Mouse (Mus musculus): ENCODE results near the gene Elovl6.

Elovl6 gene

DNA sequence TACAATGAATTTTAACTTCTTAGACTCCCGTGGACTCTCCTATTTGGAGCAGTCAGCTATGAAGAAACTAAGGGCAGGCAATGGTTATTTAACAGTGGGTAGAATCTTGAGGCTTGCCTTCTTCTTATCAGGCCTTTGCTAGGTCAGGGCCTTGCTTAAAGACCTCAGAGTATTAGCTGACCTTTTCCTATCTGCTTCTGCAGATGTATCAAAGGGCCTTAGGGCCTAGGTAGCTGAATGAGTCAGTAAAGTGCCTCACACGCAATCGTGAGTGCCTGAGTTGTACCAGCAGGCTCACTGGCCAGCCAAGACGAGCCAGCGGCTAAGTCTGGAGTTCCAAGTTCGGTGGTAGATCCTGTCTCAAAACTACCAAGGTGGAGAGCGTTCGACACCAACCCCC is 33.3 kb downstream of the Elovl6 start:
- no peak for DNase-seq (ENCODE audit: low read depth, low spot score)

DNA sequence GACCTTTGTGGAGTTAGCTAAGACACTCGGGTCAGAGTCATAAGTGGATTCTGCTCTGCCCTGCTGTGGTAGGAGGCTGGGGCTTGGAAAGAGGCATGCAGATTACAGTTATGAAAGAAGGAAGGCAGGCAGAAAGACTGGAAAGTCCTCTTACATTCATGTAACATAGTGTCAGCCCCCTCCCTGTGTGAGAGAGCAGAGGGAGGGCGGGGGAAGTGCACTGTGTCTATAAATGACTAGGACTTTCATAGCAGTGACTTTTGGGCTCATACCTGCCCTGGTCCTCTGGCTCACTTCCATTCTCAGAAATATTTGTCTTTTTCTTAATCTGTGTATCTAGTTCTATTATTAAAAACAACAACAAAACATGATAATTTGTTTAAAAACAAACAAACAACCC is 33.9 kb downstream of the Elovl6 start:
- DNase-seq (ENCODE audit: low read depth, low spot score): no peak

DNA sequence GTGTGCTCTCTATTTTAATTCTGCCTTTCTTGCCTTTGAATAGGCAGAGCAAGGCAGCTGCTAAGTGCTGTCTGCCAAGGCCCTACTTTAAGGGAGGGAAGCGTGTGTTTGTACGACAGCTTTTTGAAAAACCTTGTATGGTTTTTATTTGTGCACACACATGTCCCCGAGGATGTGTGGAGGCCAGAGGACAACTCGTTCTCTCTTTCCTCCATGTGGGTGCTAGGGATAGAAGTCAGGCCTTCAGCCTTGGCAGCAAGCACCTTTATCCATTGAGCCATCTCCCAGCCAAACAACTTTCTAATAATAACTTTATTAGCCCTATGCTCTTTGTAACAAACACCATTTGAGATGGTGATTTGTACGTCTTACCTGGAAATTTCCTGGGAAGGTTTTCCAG is 34.7 kb downstream of the Elovl6 start:
- DNase-seq (ENCODE audit: low read depth, low spot score): no peak

DNA sequence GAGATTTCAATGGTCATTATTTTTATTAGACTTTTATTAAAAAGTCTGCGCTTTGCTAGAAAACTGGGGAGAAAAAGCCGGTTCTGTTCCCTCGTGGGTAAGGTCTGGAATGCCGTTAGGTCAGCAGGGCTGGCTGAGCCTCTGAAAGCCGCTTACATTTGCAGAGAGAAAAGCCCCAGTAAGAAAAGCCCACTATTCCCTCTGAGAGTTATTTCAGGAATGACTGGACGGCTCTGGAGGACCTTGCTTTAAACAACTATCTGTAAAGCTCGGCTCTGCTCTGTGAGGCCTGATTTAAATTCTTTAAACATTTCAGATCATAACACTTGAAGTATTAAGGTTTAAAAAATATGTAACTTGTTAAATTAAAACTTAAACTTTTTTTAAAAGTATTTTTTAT is 36.4 kb downstream of the Elovl6 start:
- DNase-seq (ENCODE audit: low read depth, low spot score): no peak

DNA sequence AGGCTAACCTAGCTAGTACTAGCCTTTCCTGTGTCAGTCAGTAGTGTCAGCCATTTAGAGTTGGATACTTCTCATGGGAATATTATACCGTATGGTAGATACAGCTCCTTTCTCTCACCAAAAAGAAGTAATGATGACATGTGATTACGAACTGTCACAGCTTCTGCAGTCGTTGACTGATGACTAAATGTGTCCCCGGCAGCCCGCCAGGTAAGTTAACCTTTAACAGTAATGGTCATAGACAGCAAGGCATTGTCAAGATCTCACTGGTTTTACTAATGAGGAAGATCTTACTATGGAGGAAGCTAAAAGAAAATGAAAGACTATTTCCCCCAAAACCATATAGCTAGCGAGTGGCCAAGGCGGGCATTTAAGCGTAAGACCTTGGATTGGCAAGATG is 38.8 kb downstream of the Elovl6 start:
- no peak for DNase-seq (ENCODE audit: low read depth, low spot score)

- DNase-seq (ENCODE audit: low read depth, low spot score): no peak
Observed at GRCm38 (mm10) chr3:129571642-129572041, 39.5 kb downstream of the Elovl6 start.

- DNase-seq (ENCODE audit: low read depth, low spot score): no peak
Observed at GRCm38 (mm10) chr3:129572959-129573358, 40.8 kb downstream of the Elovl6 start.

DNA sequence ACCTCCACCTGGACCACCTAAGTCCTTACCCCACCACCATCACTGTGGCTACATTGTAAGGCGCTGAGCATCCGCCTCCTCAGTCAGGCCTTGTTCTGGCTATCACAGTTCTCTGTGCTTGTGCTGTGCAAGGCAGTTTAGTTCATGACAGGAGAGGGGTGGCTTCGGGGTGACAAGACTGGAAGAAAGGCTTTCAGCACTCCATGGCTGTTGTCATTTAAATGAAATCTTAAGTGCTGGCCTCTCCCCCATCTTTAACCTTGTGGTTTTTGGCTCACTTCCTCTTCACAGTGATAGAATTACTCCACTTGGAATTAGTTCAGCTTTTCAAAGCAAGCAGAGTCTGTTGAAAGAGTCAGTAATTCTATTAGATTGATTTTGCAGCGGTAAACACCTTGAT is 41.5 kb downstream of the Elovl6 start:
- no peak for DNase-seq (ENCODE audit: low read depth, low spot score)

DNA sequence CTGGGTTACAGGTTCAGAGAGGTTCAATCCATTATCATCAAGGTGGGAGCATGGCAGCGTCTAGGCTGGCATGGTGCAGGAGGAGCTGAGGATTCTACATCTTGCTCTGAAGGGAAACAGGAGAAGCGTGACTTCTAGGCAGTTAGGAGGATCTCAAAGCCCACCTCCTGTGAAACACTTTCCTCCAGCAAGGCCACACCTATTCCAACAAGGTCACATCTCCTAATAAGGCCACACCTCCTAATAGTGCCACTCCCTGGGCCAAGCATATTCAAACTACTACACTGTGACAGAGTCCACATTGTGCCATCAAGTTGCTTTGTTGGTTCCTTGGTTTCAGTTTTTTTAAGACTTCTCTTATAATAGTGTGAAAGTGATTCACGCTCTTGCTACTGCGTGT is 42.9 kb downstream of the Elovl6 start:
- no peak for DNase-seq (ENCODE audit: low read depth, low spot score)

DNA sequence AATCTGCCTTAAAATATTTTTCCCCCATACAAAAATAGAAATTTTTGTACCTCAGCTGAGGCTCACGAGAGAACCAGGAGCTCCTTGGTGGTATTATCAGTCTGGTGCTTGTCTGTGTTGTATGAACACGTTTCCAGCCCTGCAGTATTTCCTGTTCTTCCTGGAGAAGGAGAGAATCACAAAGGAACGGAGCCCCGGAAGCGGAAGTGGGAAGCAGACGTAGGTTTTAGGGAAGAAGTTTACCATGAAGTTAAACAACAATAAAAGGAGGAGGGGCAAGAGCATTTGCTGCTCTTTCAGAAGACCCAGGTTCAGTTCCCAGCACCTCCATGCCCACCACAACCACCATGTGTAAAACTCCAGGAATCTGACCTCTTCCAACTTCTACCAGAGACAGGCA is 44.4 kb downstream of the Elovl6 start:
- DNase-seq (ENCODE audit: low read depth, low spot score): no peak

DNA sequence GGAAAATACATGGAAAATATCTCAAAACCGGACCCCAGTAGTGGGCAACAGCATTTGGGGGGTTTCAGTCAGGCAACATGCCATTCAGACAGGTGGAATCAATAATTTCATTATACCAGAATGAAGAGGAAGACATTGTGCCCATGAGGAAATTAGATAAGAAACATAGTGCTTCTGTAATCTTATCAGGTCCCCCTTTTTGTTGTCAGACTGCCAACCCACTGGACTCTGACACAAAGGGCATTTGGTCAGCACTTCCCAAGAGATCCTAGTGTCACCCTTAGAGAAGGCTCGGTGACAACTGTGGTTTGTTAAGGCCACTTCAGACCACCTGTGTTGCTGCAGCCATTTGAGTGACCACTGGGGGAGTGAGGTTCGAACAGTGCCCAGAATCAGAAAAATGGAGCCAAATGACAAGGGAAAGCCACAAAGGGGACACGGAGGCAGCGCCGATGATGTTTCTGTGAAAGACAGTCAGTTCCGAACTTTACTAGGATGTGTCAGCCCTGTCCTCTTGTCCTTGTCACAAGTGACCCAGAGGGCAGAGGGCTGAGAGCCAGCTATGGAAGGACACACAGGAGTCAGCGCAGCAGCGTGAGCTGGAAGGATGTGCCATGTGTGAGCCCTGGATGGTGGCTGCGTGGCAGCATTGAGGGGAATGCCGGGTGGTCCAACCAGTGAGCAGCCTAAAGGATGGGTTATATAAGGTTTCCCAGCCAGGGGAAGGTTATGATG is 46.8 kb downstream of the Elovl6 start:
- DNase-seq (ENCODE audit: low read depth, low spot score): no peak

DNA sequence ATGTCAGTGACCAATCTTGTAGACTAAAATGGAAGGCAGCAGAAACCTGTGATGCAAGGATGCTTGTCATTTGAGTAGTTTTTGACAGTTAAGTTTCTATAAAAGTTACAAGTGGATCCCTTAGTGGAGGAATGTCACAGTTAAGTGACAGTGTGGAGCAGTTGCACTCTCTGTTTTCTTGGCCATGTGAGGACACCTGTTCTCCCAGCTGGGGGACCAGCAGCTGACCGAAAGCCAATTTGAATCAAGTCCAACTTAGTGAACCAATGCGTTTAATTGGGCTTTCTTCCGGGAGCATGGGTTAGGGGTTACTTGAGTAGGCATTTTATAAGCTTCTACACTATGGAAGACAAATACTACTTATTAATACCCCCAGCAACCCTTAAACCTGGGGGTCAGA is 48.9 kb downstream of the Elovl6 start:
- peak; percentile 51 for DNase-seq (ENCODE audit: low read depth, low spot score)

DNA sequence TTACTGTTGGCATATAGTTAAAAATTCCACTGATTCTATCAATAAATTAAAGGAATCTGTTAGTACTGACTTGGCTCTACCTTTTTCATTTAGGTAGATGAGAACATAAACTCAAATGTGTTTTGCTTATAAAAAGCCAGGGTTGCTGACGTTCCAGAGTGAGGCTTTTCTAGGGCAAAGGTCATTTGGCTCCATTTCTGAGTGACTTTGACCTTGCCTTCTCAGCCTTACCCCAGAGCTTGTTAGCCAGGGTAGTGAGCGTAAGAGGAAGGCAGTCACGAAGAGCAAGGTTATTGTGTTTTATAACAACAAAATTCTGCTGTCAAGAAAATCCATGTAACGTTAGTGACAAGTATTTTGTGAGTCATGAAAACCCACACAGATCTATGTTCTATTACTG is 50.3 kb downstream of the Elovl6 start:
- no peak for DNase-seq (ENCODE audit: low read depth, low spot score)

GRCm38 (mm10) chr3:129583290-129583689 is 51.1 kb downstream of the Elovl6 start:
- no peak for DNase-seq (ENCODE audit: low read depth, low spot score)

DNA sequence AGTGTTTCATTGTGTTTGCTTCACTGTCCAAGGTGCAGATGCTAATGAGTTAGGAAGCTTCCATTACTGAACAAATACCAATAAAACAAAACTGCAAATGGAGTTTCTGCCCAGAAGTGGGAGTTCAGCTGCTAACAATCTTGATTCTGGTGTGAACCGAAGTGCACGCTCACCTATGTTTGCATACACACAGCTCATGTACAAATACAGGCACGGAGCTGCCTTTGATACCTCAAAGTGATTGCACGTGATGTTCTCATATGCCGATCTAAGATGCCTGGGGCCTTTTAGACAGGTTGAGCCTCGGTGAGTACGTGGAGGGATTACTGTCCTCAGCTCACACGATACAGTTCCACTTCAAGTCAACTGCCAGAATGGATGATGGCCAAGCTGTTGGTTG is 55.8 kb downstream of the Elovl6 start:
- DNase-seq (ENCODE audit: low read depth, low spot score): no peak

DNA sequence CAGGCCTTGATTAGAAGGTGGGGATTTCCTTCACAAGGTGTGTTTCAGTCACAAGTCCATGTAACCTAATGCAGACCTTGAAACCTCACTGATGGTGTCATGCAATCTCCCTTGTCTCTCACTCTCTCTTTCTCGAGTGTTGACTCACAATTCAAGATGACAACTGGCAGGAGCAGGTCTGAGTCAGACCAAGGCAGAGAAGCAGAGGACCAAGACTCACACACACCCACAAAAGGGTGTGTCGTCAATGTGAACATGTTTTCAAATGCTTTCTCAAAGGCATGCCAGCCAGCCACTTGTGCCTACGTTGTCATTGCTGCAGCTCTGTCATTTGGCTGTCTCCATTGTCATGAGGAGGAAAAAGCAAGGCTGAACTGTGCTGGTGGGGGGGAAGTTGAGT is 56.6 kb downstream of the Elovl6 start:
- peak; percentile 56 for DNase-seq (ENCODE audit: low read depth, low spot score)

GRCm38 (mm10) chr3:129589705-129590104 is 57.5 kb downstream of the Elovl6 start:
- no peak for DNase-seq (ENCODE audit: low read depth, low spot score)

DNA sequence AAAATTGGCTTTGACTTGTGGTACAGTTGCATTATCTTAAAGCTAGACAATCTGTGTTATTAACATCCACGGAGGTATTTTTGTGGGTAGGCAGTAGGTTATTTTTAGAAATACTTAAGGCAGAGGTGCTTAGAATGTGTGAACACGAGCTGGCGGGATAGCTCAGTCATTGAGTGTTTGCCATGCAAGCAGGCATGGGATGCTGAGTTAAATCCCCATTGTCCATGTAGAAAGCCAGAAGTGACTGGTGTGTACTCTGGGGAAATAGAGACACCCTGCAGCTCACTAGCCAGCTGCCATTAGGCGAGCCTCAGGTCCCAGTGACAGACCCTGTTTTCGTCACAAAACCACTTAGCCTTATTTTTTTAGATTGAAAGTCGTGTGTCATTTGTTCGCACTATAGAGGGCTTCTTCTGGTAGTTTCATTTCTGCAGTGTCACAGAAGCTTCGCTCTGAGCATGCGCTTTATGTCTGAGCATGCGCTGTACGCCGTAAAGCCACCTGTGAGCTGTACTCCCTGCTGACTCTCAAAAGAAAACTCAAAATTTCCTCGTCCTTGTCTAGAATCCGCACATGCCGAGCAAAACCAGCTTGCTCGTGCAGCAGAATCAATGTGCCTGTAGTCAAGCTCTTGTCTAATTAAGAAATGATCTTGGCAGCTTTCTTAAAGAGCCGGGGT is 58.5 kb downstream of the Elovl6 start:
- peak; percentile 91 for DNase-seq (ENCODE audit: low read depth, low spot score)

GRCm38 (mm10) chr3:129591251-129591650 is 59.1 kb downstream of the Elovl6 start:
- DNase-seq (ENCODE audit: low read depth, low spot score): no peak

DNA sequence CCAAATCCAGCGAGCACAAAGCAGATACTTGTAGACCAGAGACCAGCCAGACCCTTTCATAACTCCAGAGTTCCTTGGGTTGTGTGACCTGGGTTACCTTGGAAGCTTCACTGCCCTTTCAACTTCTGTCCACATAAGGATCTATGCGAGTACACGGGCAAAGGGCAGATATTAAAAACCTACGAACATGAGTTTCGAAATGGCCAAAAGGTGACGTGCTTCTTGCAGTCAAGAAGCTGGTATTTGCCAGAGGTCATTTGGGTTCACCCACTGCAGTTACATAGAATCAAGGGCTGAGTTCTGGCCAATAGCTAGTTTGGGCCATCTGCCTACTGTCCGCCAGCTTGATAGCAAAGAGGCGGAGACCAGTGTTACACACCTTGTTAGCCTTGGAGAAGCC is 59.6 kb downstream of the Elovl6 start:
- no peak for DNase-seq (ENCODE audit: low read depth, low spot score)

- no peak for DNase-seq (ENCODE audit: low read depth, low spot score)
Observed at GRCm38 (mm10) chr3:129593001-129593400, 60.8 kb downstream of the Elovl6 start.

- no peak for DNase-seq (ENCODE audit: low read depth, low spot score)
Observed at GRCm38 (mm10) chr3:129593735-129594134, 61.6 kb downstream of the Elovl6 start.

DNA sequence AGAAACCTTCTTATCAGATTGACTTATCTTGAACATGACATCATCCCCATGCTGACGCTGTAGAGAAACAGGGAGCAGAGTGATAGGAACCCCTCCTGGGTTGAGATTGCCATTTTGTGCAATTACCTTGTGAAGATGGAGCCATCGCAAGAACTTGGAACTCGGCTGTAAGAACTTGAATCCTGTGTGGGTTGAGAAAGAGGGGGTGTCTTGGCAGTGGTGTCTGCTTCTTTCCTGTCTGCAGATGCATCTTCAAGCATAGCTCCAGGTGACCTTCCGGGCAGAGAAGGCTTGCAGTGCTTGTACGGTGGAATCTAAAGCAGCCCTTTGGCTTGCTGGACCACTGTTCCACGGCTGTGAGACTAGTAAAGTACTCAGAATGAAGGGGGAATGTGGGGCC is 63.9 kb downstream of the Elovl6 start:
- DNase-seq (ENCODE audit: low read depth, low spot score): peak; percentile 52

GRCm38 (mm10) chr3:129602289-129602688 is 70.1 kb downstream of the Elovl6 start:
- DNase-seq (ENCODE audit: low read depth, low spot score): no peak

All from brain, adult 2 months (tissue).